Mouse (Mus musculus) stomach, postnatal 0 days (tissue): ENCODE results near the gene Aifm3.

Experiments used
- CTCF ChIP-seq: IDR thresholded peaks from 2 replicates; pipeline ENCODE4 v1.5.1; 2016; ENCODE audit warnings: antibody characterized with exemption, low read depth, mild to moderate bottlenecking, moderate library complexity
- EP300 ChIP-seq: optimal IDR thresholded peaks from 2 replicates; pipeline ENCODE3; 2016; ENCODE audit warnings: antibody characterized with exemption

- TF ChIP-seq CTCF (no peak; the same call in 1 of the 2 replicates), EP300 (no peak)
These were observed 37.1 kb upstream of the Aifm3 start for GRCm38 (mm10) chr16:17452373-17452715.
